Mouse (Mus musculus) G1E (cell line): ENCODE data around the gene Kcnq2. TPM values are rescaled to one million over a fixed set of nuclear protein-coding genes. Genes with fewer than 3 reads are reported as not detected.

Experiments
- ATAC-seq: 2 replicates; pipeline ENCODE4 v1.8.0; 2016; ENCODE audit warnings: mild to moderate bottlenecking; ENCODE audit not compliant: insufficient number of reproducible peaks, poor library complexity, low FRiP score, severe bottlenecking; ENCODE audit errors: extremely low read depth
- DNase-seq: peaks from one replicate; pipeline ENCODE4 v3.0.0; 2012; ENCODE audit warnings: low spot score
- H3K27me3 ChIP-seq: 2 replicates; pipeline ENCODE4 v1.6.1; 2012; ENCODE audit warnings: mild to moderate bottlenecking, low read length, inconsistent platforms; ENCODE audit not compliant: insufficient read depth
- H3K36me3 ChIP-seq: replicated peaks from 2 replicates; pipeline ENCODE3; 2012; ENCODE audit warnings: mild to moderate bottlenecking, inconsistent platforms
- H3K4me1 ChIP-seq: 2 replicates; pipeline ENCODE4 v1.6.1; 2012; ENCODE audit warnings: low read depth, low read length, inconsistent platforms, mixed read lengths; ENCODE audit not compliant: insufficient read depth
- H3K4me3 ChIP-seq: 2 replicates; pipeline ENCODE4 v1.5.1; 2012; ENCODE audit warnings: low read depth, mild to moderate bottlenecking, inconsistent platforms, low read length, moderate library complexity, mixed read lengths
- H3K9me3 ChIP-seq: replicated peaks from 2 replicates; pipeline ENCODE4 v1.6.1; 2012; ENCODE audit warnings: inconsistent platforms
- CTCF ChIP-seq: IDR thresholded peaks from 2 replicates; pipeline ENCODE4 v1.5.1; 2012; ENCODE audit warnings: low read depth, low read length, inconsistent platforms, mixed read lengths
- GATA1 ChIP-seq: IDR thresholded peaks from 2 replicates; pipeline ENCODE4 v1.6.1; 2012; ENCODE audit warnings: borderline replicate concordance, low read length, inconsistent platforms, mixed read lengths
- GATA2 ChIP-seq: IDR thresholded peaks from 2 replicates; pipeline ENCODE4 v1.6.1; 2012; ENCODE audit warnings: low read depth, low read length, inconsistent platforms, borderline replicate concordance
- POLR2AphosphoS5 ChIP-seq: IDR thresholded peaks from 2 replicates; pipeline ENCODE4 v1.6.1; 2012; ENCODE audit warnings: low read depth, low read length, inconsistent platforms; ENCODE audit not compliant: insufficient replicate concordance
- TAL1 ChIP-seq: conservative IDR thresholded peaks from 2 replicates; pipeline ENCODE4 v1.6.1; 2012; ENCODE audit warnings: low read depth, low read length, inconsistent platforms, mixed read lengths
- polyA plus RNA-seq: library from polyadenylated mRNA; stranded (reverse); fragments of >175 nt; gene quantifications from 2 replicates; pipeline ENCODE4 v1.2.3, GENCODE M21; 2012
- total RNA-seq, 2 experiments: library from RNA; stranded (forward) in 1 of 2; stranded (reverse) in 1 of 2; fragments of 200-1000 nt in 1 of 2; fragments of >200 nt in 1 of 2; fragmentation: Nextera tagmentation in 1 of 2; gene quantifications; 2 replicates each; pipeline ENCODE4 v1.2.3; 2014 to 2017

Gene Kcnq2
- total and polyA plus RNA-seq, 3 experiments: 0.44 to 1.6 TPM; not detected in 1

GRCm38 (mm10) chr2:181119952-181120351, 15.1 kb downstream of the Kcnq2 start:
- Histone ChIP-seq H3K9me3 (no peaks in the 10 kb centered on the region), H3K27me3 (peaks cover 10% of the 10 kb centered on the region), H3K4me3 (no peak overlapping the region), H3K36me3 (no peaks in the 10 kb centered on the region), H3K4me1 (peaks cover 3% of the 10 kb centered on the region; the same call in 1 of the 2 replicates)
- DNase-seq: no peak
- no peak for TF ChIP-seq POLR2AphosphoS5
- TF ChIP-seq CTCF: no peak
- no peak for TF ChIP-seq TAL1
- no peak for TF ChIP-seq GATA1
- TF ChIP-seq GATA2: no peak
- no peak for ATAC-seq

GRCm38 (mm10) chr2:181116436-181116835, 18.7 kb downstream of the Kcnq2 start:
- H3K9me3 ChIP-seq: no peaks in the 10 kb centered on the region
- peaks cover 10% of the 10 kb centered on the region for H3K27me3 ChIP-seq
- TF ChIP-seq CTCF: no peak
- TF ChIP-seq TAL1: no peak
- TF ChIP-seq POLR2AphosphoS5: no peak
- TF ChIP-seq GATA1: no peak
- TF ChIP-seq GATA2: no peak
- no peak for DNase-seq
- no peak for ATAC-seq
- H3K4me1 ChIP-seq: peaks cover 3% of the 10 kb centered on the region; the same call in 1 of the 2 replicates
- no peaks in the 10 kb centered on the region for H3K36me3 ChIP-seq
- no peak overlapping the region for H3K4me3 ChIP-seq

- no peak for ATAC-seq
- no peak for TF ChIP-seq POLR2AphosphoS5
- no peak for TF ChIP-seq TAL1
- no peak for TF ChIP-seq GATA1
- TF ChIP-seq CTCF: no peak
- TF ChIP-seq GATA2: no peak
- H3K36me3 ChIP-seq: no peaks in the 10 kb centered on the region
Measured at GRCm38 (mm10) chr2:181115367-181115766, 19.7 kb downstream of the Kcnq2 start.

GRCm38 (mm10) chr2:181113762-181114361, 21.2 kb downstream of the Kcnq2 start:
- Histone ChIP-seq H3K9me3 (no peaks in the 10 kb centered on the region), H3K27me3 (peaks cover 10% of the 10 kb centered on the region), H3K4me1 (peaks cover 3% of the 10 kb centered on the region; the same call in 1 of the 2 replicates), H3K4me3 (no peak overlapping the region), H3K36me3 (no peaks in the 10 kb centered on the region)
- ATAC-seq (no peak), DNase-seq (no peak)
- TF ChIP-seq GATA2: no peak
- no peak for TF ChIP-seq CTCF
- TF ChIP-seq POLR2AphosphoS5: no peak
- TF ChIP-seq TAL1: no peak
- no peak for TF ChIP-seq GATA1

More at GRCm38 (mm10) chr2:181115367-181115766, 19.7 kb downstream of the Kcnq2 start:
- no peak for DNase-seq
- peaks cover 10% of the 10 kb centered on the region for H3K27me3 ChIP-seq
- H3K4me1 ChIP-seq: peaks cover 3% of the 10 kb centered on the region; the same call in 1 of the 2 replicates
- H3K9me3 ChIP-seq: no peaks in the 10 kb centered on the region
- no peak overlapping the region for H3K4me3 ChIP-seq

- no peaks in the 10 kb centered on the region for H3K36me3 ChIP-seq
- no peaks in the 10 kb centered on the region for H3K9me3 ChIP-seq
- H3K27me3 ChIP-seq: peaks cover 8% of the 10 kb centered on the region
- TF ChIP-seq GATA1: no peak
- TF ChIP-seq POLR2AphosphoS5: no peak
- DNase-seq (no peak), ATAC-seq (no peak)
- peaks cover 3% of the 10 kb centered on the region; the same call in 1 of the 2 replicates for H3K4me1 ChIP-seq
- no peak overlapping the region for H3K4me3 ChIP-seq
Measured at GRCm38 (mm10) chr2:181111665-181112064, 23.4 kb downstream of the Kcnq2 start.

GRCm38 (mm10) chr2:181104111-181104510, 31.0 kb downstream of the Kcnq2 start:
- no peaks in the 10 kb centered on the region for H3K36me3 ChIP-seq
- no peaks in the 10 kb centered on the region for H3K4me1 ChIP-seq
- DNase-seq (no peak), ATAC-seq (no peak)
- no peaks in the 10 kb centered on the region for H3K27me3 ChIP-seq
- H3K9me3 ChIP-seq: no peaks in the 10 kb centered on the region
- no peak for TF ChIP-seq GATA2
- TF ChIP-seq GATA1: no peak
- TF ChIP-seq POLR2AphosphoS5: no peak
- no peak for TF ChIP-seq TAL1
- no peak for TF ChIP-seq CTCF
- H3K4me3 ChIP-seq: no peak overlapping the region
